Mouse (Mus musculus) erythroid progenitor cell, adult 5-6 weeks (primary cell): ENCODE measurements around the gene Cdk10. TPM values are rescaled to one million over a fixed set of nuclear protein-coding genes. Genes with fewer than 3 reads are reported as not detected.
"Not testable (repeated sequence)": the region's sequence is repeated elsewhere in the genome, so short reads cannot be mapped to it uniquely, and the experiment has no call there.

Source experiments
- ATAC-seq: replicated peaks from 2 replicates; pipeline ENCODE4 v1.8.0; 2016; ENCODE audit warnings: moderate number of reproducible peaks, mild to moderate bottlenecking, moderate TSS enrichment, inconsistent platforms; ENCODE audit not compliant: poor library complexity, low FRiP score, severe bottlenecking
- total RNA-seq, 2 experiments: library from RNA; stranded (forward) in 1 of 2; stranded (reverse) in 1 of 2; fragments of 150-400 nt in 1 of 2; fragments of 186-747, 209-891 nt in 1 of 2; gene quantifications; 2 replicates each; pipeline versions ENCODE4 v1.2.3 to v1.2.4; 2015 to 2017; ENCODE audit warnings: low replicate concordance in 2 of 2

The Cdk10 gene
- total RNA-seq, 2 experiments from 2014 or later = 9.1 to 9.2 TPM

DNA sequence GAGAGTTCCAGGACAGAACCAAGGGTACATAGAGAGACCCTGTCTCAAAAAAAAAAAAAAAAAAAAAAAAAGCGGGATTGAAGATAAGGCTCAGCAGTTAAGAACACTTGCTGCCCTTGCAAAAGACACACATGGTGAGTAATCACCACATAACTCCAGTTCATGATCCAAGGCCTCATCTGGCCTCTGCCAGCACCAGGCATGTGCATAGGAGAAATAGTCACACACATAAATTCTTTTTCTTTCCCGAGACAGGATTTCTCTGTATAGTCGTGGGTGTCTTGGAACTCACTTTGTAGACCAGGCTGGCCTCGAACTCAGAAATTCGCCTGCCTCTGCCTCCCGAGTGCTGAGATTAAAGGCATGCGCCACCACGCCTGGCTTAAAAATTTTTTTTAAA is 33.0 kb downstream of the Cdk10 start:
- not testable (repeated sequence) for ATAC-seq

DNA sequence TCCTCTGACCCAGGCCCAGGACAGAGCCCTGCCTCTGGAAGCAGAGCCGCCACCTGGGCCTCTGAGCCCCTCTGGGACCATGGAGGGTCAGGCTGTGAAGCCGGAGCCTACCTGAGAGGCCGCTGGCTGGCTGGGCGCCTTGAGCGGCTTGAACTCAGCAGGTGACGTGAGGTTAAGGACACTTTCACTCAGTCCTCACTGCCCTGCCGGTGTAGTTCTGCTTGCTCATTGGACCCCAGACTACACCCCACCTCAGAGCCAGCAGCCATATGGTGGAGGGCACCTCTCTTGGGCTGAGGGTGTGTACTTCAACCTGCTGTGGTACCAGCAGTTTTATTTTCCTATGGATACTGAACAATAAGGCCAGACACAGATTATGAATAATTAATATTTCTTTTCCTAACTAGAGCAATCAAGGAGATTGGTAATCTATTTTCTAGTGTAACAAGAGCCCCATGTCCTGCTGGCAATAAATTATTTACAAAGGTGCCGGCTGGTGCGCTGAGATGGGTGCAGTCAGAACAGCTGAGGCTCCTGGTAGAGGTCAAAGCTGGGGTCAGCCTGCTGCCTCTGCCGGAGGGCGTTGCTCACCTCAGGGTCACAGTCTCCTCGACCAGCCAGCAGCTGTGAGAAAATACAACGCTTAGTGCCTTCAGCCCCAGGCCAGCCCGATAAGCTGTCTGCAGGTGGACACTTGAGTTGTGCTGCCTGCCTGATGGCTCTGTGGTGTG is 43.4 kb downstream of the Cdk10 start:
- ATAC-seq = no peak

DNA sequence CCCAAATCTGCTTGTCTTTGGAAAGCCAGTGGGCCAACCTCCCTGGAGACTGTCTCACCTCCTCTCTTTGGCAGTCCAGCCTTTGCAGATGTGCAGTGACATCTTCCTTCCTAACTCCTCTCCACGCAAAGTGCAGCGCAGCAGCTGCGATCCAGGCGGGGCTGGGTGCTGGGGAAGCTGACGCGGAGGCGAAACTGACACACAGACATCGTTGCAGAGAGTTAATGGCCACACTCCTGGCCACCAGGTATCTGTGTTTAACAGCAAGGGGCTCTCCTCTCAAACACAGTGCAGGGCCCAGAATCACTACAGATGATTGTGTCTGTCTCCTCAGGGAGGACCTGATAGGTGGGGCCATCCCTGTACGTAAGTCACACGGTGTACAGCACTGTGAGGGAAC is 46.5 kb downstream of the Cdk10 start:
- ATAC-seq = no peak

- no peak for ATAC-seq
Observed at GRCm38 (mm10) chr8:123271901-123272300, 47.3 kb downstream of the Cdk10 start.

DNA sequence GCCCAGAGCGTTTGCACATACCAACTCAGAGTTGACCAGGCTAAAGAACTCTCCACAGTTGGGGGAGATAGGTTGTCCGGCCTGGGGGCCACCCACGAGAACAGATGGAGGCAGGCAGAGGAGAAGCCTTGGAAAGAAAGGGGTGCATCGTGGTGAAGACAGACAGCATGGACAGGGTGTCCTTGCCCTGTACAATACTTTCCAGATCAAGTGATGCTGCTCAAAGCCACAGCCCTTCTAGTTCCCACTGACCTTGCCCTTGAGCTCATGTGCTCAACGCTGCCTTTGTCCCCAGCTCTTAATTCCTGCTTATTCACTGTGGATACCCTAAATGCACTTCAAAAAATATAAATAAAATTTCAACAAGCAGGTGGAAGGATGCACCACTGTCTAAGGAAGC is 49.8 kb downstream of the Cdk10 start:
- ATAC-seq = no peak

GRCm38 (mm10) chr8:123275096-123275495 is 50.5 kb downstream of the Cdk10 start:
- no peak for ATAC-seq

- ATAC-seq = no peak
Observed at GRCm38 (mm10) chr8:123278445-123278844, 53.8 kb downstream of the Cdk10 start.

DNA sequence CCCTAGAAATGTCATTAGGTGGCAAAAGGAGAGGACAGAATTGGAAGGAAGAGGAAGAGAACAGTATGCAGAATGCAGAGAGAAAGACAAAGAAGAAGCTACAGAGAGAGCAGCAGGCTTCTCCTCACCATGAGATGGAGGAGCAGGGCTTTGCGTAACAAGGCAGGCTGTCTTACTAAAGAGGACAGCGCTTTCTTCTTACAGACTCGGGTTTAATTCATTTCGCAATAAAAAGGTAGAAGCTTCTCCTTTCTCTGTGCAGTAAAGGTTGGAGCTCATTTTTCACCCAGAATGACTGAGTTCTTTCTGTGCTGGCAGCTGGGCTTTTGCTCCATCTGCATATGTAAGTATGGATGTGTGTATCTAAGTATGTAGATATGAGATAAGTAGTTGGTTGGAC is 55.2 kb downstream of the Cdk10 start:
- ATAC-seq = no peak

- no peak for ATAC-seq
Observed at GRCm38 (mm10) chr8:123280302-123281094, 55.9 kb downstream of the Cdk10 start.

Other genes starting within 250 kb of the Cdk10 start
- gene Ankrd11, start 182.6 kb upstream of the Cdk10 start, total RNA-seq (2015; ENCODE audit: low replicate concordance) = 81.8 and 106 TPM in 2 replicates
- 126 and 174 TPM in 2 replicates for gene Ankrd11, start 182.6 kb upstream of the Cdk10 start, total RNA-seq (2017; ENCODE audit: low replicate concordance)
- 63.4 and 71.7 TPM in 2 replicates for gene Spg7, start 161.9 kb upstream of the Cdk10 start, total RNA-seq (2015; ENCODE audit: low replicate concordance)
- gene Spg7, start 161.9 kb upstream of the Cdk10 start, total RNA-seq (2017; ENCODE audit: low replicate concordance) = 50.3 and 65.2 TPM in 2 replicates
- 320 and 376 TPM in 2 replicates for gene Rpl13, start 122.5 kb upstream of the Cdk10 start, total RNA-seq (2015; ENCODE audit: low replicate concordance)
- 611 and 691 TPM in 2 replicates for gene Rpl13, start 122.5 kb upstream of the Cdk10 start, total RNA-seq (2017; ENCODE audit: low replicate concordance)
- not detected in 2 replicates for gene Cpne7, start 107.5 kb upstream of the Cdk10 start, total RNA-seq (2015; ENCODE audit: low replicate concordance)
- gene Cpne7, start 107.5 kb upstream of the Cdk10 start, total RNA-seq (2017; ENCODE audit: low replicate concordance) = not detected in 2 replicates
- not detected in 2 replicates for gene Sult5a1, start 66.5 kb upstream of the Cdk10 start, total RNA-seq (2015; ENCODE audit: low replicate concordance)
- not detected in 2 replicates for gene Sult5a1, start 66.5 kb upstream of the Cdk10 start, total RNA-seq (2017; ENCODE audit: low replicate concordance)
- 0.84 and 2.2 TPM in 2 replicates for gene Dpep1, start 38.6 kb upstream of the Cdk10 start, total RNA-seq (2015; ENCODE audit: low replicate concordance)
- gene Dpep1, start 38.6 kb upstream of the Cdk10 start, total RNA-seq (2017; ENCODE audit: low replicate concordance) = 0.39 TPM in 1 of 2 replicates, not detected in the other
- gene Chmp1a, start 12.1 kb upstream of the Cdk10 start, total RNA-seq (2015; ENCODE audit: low replicate concordance) = 20.1 and 49.0 TPM in 2 replicates
- gene Chmp1a, start 12.1 kb upstream of the Cdk10 start, total RNA-seq (2017; ENCODE audit: low replicate concordance) = 19.7 and 25.7 TPM in 2 replicates
- gene Spata33, start 12.0 kb upstream of the Cdk10 start, total RNA-seq (2015; ENCODE audit: low replicate concordance) = not detected in 2 replicates
- 0.26 and 2.3 TPM in 2 replicates for gene Spata33, start 12.0 kb upstream of the Cdk10 start, total RNA-seq (2017; ENCODE audit: low replicate concordance)
- 0.42 and 0.72 TPM in 2 replicates for gene Spata2l, start 11.4 kb downstream of the Cdk10 start, total RNA-seq (2015; ENCODE audit: low replicate concordance)
- gene Spata2l, start 11.4 kb downstream of the Cdk10 start, total RNA-seq (2017; ENCODE audit: low replicate concordance) = 1.7 TPM in 1 of 2 replicates, not detected in the other
- gene Zfp276, start 29.4 kb downstream of the Cdk10 start, total RNA-seq (2015; ENCODE audit: low replicate concordance) = 3.6 and 13.8 TPM in 2 replicates
- gene Zfp276, start 29.4 kb downstream of the Cdk10 start, total RNA-seq (2017; ENCODE audit: low replicate concordance) = 5.6 and 8.0 TPM in 2 replicates
- 4.7 and 11.3 TPM in 2 replicates for gene Vps9d1, start 29.5 kb downstream of the Cdk10 start, total RNA-seq (2015; ENCODE audit: low replicate concordance)
- 9.2 and 16.8 TPM in 2 replicates for gene Vps9d1, start 29.5 kb downstream of the Cdk10 start, total RNA-seq (2017; ENCODE audit: low replicate concordance)
- gene Fanca, start 93.7 kb downstream of the Cdk10 start, total RNA-seq (2015; ENCODE audit: low replicate concordance) = 47.9 and 75.0 TPM in 2 replicates
- gene Fanca, start 93.7 kb downstream of the Cdk10 start, total RNA-seq (2017; ENCODE audit: low replicate concordance) = 31.5 and 34.1 TPM in 2 replicates
- not detected in 2 replicates for gene Spire2, start 107.9 kb downstream of the Cdk10 start, total RNA-seq (2015; ENCODE audit: low replicate concordance)
- not detected in 2 replicates for gene Spire2, start 107.9 kb downstream of the Cdk10 start, total RNA-seq (2017; ENCODE audit: low replicate concordance)
- 36.4 and 48.6 TPM in 2 replicates for gene Tcf25, start 148.9 kb downstream of the Cdk10 start, total RNA-seq (2015; ENCODE audit: low replicate concordance)
- 27.2 and 70.3 TPM in 2 replicates for gene Tcf25, start 148.9 kb downstream of the Cdk10 start, total RNA-seq (2017; ENCODE audit: low replicate concordance)
- not detected in 2 replicates for gene Mc1r, start 182.3 kb downstream of the Cdk10 start, total RNA-seq (2015; ENCODE audit: low replicate concordance)
- not detected in 2 replicates for gene Mc1r, start 182.3 kb downstream of the Cdk10 start, total RNA-seq (2017; ENCODE audit: low replicate concordance)
- gene Tubb3, start 186.6 kb downstream of the Cdk10 start, total RNA-seq (2015; ENCODE audit: low replicate concordance) = not detected in 2 replicates
- gene Tubb3, start 186.6 kb downstream of the Cdk10 start, total RNA-seq (2017; ENCODE audit: low replicate concordance) = not detected in 2 replicates
- 8.8 and 15.1 TPM in 2 replicates for gene Def8, start 198.7 kb downstream of the Cdk10 start, total RNA-seq (2015; ENCODE audit: low replicate concordance)
- gene Def8, start 198.7 kb downstream of the Cdk10 start, total RNA-seq (2017; ENCODE audit: low replicate concordance) = 3.5 and 8.9 TPM in 2 replicates